ENCODE assay signal across 21 mouse cellular contexts in genomic region chr14:61774171-61774570, GRCm38 (mm10).
"Had no signal": no experiment of that assay in that cellular context is flagged by ENCODE, and none has a peak within 500 bp of the region (broad histone marks: within the 10 kb centered on the region; RNA-seq: fewer than 3 reads in every experiment).

No protein-coding gene starts in this region.

- H3K4me2 ChIP-seq: intestine, embryonic 15.5 days; kidney, embryonic 15.5 days; limb, embryonic 12.5 days; limb, embryonic 15.5 days; lung, embryonic 14.5 days; midbrain, embryonic 12.5 days; midbrain, embryonic 15.5 days; neural tube, embryonic 13.5 days had no signal

- H3K4me3 ChIP-seq: intestine, embryonic 15.5 days; kidney, embryonic 15.5 days; limb, embryonic 12.5 days; limb, embryonic 15.5 days; midbrain, embryonic 12.5 days; midbrain, embryonic 15.5 days; myocyte; neural tube, embryonic 13.5 days had no signal

- H3K9ac ChIP-seq: intestine, embryonic 15.5 days; kidney, embryonic 15.5 days; limb, embryonic 12.5 days; limb, embryonic 15.5 days; liver, embryonic 14.5 days; lung, embryonic 14.5 days; midbrain, embryonic 12.5 days; midbrain, embryonic 15.5 days; neural tube, embryonic 13.5 days had no signal

- ATAC-seq: intestine, embryonic 15.5 days; midbrain, embryonic 15.5 days had no signal

- H3K27ac ChIP-seq: intestine, embryonic 15.5 days; kidney, embryonic 15.5 days; limb, embryonic 12.5 days; limb, embryonic 15.5 days; liver, embryonic 14.5 days; midbrain, embryonic 12.5 days; midbrain, embryonic 15.5 days; neural tube, embryonic 13.5 days had no signal

- DNase-seq: kidney, adult 11 months; kidney, adult 8-10 months; kidney, postnatal 10 days; kidney, postnatal 36 days; left cerebral cortex, postnatal 4 days; lung, postnatal 14 days; retina, postnatal 1 day; right cerebral cortex, postnatal 25 days; spleen, adult 18-20 months; thymus, adult 18-20 months; thymus, postnatal 36 days had no signal

- H3K36me3 ChIP-seq: intestine, embryonic 15.5 days; kidney, embryonic 15.5 days; limb, embryonic 12.5 days; limb, embryonic 15.5 days; midbrain, embryonic 12.5 days; midbrain, embryonic 15.5 days; neural tube, embryonic 13.5 days had no signal

- H3K4me1 ChIP-seq: intestine, embryonic 15.5 days; limb, embryonic 12.5 days; limb, embryonic 15.5 days; midbrain, embryonic 12.5 days; midbrain, embryonic 15.5 days; neural tube, embryonic 13.5 days had no signal

- H3K27me3 ChIP-seq: intestine, embryonic 15.5 days; kidney, embryonic 15.5 days; limb, embryonic 12.5 days; limb, embryonic 15.5 days; midbrain, embryonic 12.5 days; midbrain, embryonic 15.5 days; neural tube, embryonic 13.5 days had no signal

- H3K9me3 ChIP-seq: intestine, embryonic 15.5 days; kidney, embryonic 15.5 days; limb, embryonic 12.5 days; limb, embryonic 15.5 days; midbrain, embryonic 12.5 days; midbrain, embryonic 15.5 days; neural tube, embryonic 13.5 days had no signal
